Mouse (Mus musculus) intestine, embryonic 16.5 days (tissue): ENCODE results near the gene Rab14. TPM values are rescaled to one million over a fixed set of nuclear protein-coding genes. Genes with fewer than 3 reads are reported as not detected.

Source experiments
- ATAC-seq: fragments of 200-750 bp; cut with Nextera tagmentation; 2 replicates; pipeline ENCODE4 v1.8.0; 2017; ENCODE audit warnings: moderate TSS enrichment, moderate library complexity
- H3K27ac ChIP-seq: fragments of 300-500 bp; sonication (generic); 2 replicates; pipeline ENCODE4 v1.5.1; 2014; ENCODE audit warnings: mild to moderate bottlenecking, low read length
- H3K27me3 ChIP-seq: fragments of 300-500 bp; sonication (generic); replicated peaks from 2 replicates; pipeline ENCODE4 v1.6.1; 2014; ENCODE audit warnings: low read length, control low read depth, mixed read lengths; ENCODE audit not compliant: control insufficient read depth, insufficient read depth
- H3K36me3 ChIP-seq: fragments of 300-500 bp; sonication (generic); 2 replicates; pipeline ENCODE4 v1.6.1; 2014; ENCODE audit warnings: low read length, control low read depth; ENCODE audit not compliant: control insufficient read depth, insufficient read depth
- H3K4me1 ChIP-seq: fragments of 300-500 bp; sonication (generic); 2 replicates; pipeline ENCODE4 v1.6.1; 2014; ENCODE audit warnings: low read length, control low read depth, mixed read lengths; ENCODE audit not compliant: control insufficient read depth, insufficient read depth
- H3K4me2 ChIP-seq: fragments of 300-500 bp; sonication (generic); 2 replicates; pipeline ENCODE4 v1.6.1; 2014; ENCODE audit warnings: low read depth, low read length, control low read depth
- H3K4me3 ChIP-seq: fragments of 300-500 bp; sonication (generic); 2 replicates; pipeline ENCODE4 v1.5.1; 2014; ENCODE audit warnings: mild to moderate bottlenecking, low read length
- H3K9ac ChIP-seq: fragments of 300-500 bp; sonication (generic); 2 replicates; pipeline ENCODE4 v1.6.1; 2014; ENCODE audit warnings: low read depth, low read length
- H3K9me3 ChIP-seq: fragments of 300-500 bp; sonication (generic); 2 replicates; pipeline ENCODE4 v1.6.1; 2016; ENCODE audit warnings: low read length, control low read depth; ENCODE audit not compliant: control insufficient read depth
- WGBS: fragments of 180-500 bp; shearing (Covaris S2); extraction: QIAGEN DNeasy Blood & Tissue Kit; methylation state at CpG from one replicate; pipeline ENCODE4 v1.1.7; 2014; 5-methylcytosine and 5-hydroxymethylcytosine counted together
- polyA plus RNA-seq: library from polyadenylated mRNA; unstranded; fragments of >200 nt; fragmentation: Nextera tagmentation; extraction: Ambion mirVana; gene quantifications from 2 replicates; pipeline ENCODE4 v1.2.1, GENCODE M21; 2015

Gene Rab14
- polyA plus RNA-seq, 1 experiment from 2014 or later: 359 TPM

DNA sequence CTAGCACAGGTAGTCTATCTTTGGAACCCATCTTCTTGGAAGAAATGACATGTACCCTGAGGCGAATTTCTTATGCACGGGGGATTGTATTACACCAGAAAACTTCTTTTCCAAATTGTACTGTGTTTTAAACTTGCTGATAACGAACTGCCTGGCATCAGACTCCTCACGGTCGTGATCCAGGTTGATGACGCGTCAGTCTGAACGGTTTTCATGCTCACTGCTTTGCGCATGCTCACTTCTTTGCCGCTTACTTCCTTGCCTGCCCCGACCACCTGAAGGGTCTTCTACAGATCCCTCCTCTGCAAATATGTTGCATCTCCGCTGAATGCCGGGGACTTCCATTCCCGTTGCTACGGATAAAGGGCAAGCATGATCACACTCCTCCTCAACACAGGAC, 23.4 kb upstream of the Rab14 start:
- H3K27ac ChIP-seq: no peak overlapping the region
- ATAC-seq: no peak
- no peaks in the 10 kb centered on the region for H3K27me3 ChIP-seq
- H3K4me2 ChIP-seq: no peak overlapping the region
- no peak overlapping the region for H3K4me3 ChIP-seq
- no peaks in the 10 kb centered on the region for H3K9me3 ChIP-seq
- H3K4me1 ChIP-seq: no peaks in the 10 kb centered on the region
- no peak overlapping the region for H3K9ac ChIP-seq
- no peaks in the 10 kb centered on the region for H3K36me3 ChIP-seq
- WGBS: 93% methylated on average over 15 of the region's 15 CpGs

DNA sequence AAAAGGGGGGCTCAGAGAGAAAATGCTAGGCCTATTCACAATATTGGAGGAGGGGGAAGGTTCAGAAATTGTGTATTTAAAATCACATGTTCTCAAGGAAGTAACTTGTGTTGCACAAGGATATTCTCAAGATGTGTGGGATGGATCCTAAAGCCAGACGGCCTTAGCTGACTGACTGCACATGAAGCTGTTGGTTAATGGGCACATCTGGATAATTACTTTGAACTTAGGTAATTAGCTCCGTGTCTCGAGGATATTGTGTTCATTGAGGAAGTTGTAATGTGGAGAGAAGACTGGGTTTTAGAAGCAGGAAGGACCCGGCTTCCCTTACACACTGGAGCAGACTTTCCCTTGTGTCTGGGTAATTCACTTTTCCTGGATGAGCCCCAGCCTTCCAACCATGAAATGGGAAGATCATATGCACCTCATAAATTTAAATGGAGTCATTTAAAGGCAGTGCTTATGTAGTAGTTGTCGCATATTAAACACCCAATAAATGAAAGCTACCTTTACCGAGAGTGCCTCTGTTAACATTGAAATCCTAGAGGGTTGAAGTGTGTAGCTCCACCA, 22.0 kb upstream of the Rab14 start:
- no peak overlapping the region for H3K4me2 ChIP-seq
- WGBS: 65% methylated on average over 6 of the region's 6 CpGs
- no peak overlapping the region for H3K4me3 ChIP-seq
- no peak for ATAC-seq
- no peaks in the 10 kb centered on the region for H3K4me1 ChIP-seq
- no peaks in the 10 kb centered on the region for H3K9me3 ChIP-seq
- no peaks in the 10 kb centered on the region for H3K36me3 ChIP-seq
- H3K27me3 ChIP-seq: no peaks in the 10 kb centered on the region
- H3K27ac ChIP-seq: no peak overlapping the region
- no peak overlapping the region for H3K9ac ChIP-seq

DNA sequence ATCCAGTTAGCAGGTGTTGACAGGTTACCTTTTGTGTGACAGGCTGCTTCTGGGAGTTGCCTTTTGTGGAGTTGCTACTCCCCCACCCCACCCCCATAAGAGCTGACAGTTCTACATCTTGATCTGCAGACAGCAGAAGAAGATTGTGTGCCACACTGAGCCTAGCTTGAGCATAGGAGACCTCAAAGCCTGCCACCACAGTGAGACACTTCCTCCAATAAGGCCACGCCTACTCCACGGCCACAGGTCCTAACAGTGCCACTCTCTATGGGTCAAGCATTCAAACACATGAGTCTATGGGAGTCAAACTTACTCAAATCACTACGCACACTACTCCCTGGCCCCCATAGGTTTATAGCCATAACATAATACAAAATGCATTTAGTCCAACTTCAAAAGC, 17.8 kb upstream of the Rab14 start:
- H3K4me1 ChIP-seq: no peaks in the 10 kb centered on the region; the same call in 1 of the 2 replicates
- no peak for ATAC-seq
- no peak overlapping the region for H3K4me3 ChIP-seq
- no peaks in the 10 kb centered on the region for H3K9me3 ChIP-seq
- H3K4me2 ChIP-seq: no peak overlapping the region
- H3K36me3 ChIP-seq: no peaks in the 10 kb centered on the region
- H3K9ac ChIP-seq: no peak overlapping the region
- no peak overlapping the region for H3K27ac ChIP-seq
- no peaks in the 10 kb centered on the region for H3K27me3 ChIP-seq
- WGBS: 91% methylated on average over 3 of the region's 3 CpGs

DNA sequence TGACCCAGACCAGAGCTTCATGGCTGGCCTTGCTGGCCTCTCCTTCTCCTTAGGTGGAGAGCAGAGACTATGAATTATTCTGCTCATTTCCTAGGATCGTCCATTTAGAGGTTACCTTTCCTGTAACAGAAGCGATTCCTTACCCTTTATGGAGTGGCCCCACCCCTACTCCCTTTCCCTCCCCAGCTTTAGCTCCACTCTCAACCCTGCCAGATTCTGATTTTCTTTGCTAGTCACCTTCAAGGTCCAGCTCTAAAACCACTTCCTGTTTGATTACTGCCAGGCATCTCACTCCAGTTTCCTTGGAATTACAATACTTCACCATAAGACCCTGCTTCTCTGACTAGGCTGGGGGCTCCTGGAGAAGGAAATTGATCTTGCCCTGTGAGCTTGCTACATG, 15.8 kb upstream of the Rab14 start:
- Histone ChIP-seq H3K4me1 (peaks cover 3% of the 10 kb centered on the region), H3K9me3 (no peaks in the 10 kb centered on the region), H3K9ac (no peak overlapping the region), H3K4me3 (no peak overlapping the region), H3K27me3 (no peaks in the 10 kb centered on the region), H3K4me2 (no peak overlapping the region), H3K27ac (no peak overlapping the region), H3K36me3 (no peaks in the 10 kb centered on the region)
- no peak for ATAC-seq
- WGBS: 83% methylated on average over 2 of the region's 2 CpGs

DNA sequence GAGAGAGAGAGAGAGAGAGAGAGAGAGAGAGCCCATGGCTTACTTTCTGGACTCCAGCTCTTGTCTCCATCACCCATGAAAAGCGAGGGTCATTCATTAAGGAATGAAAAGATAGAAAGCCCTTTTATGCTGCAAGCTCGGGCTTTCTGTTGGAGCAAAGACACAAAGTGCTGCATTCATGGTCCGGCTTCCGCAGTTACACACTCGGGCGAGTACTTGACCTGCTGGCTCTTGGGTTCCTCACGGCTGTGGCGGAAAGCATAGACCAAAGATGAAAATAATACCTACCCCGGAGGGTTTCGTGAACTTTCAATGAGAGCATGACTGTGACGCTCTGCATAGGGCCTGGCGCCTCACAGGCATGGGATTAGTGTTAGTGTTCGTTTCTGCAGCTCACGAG, 14.4 kb upstream of the Rab14 start:
- no peak for ATAC-seq
- WGBS: 73% methylated on average over 14 of the region's 14 CpGs
- H3K36me3 ChIP-seq: no peaks in the 10 kb centered on the region
- H3K4me3 ChIP-seq: no peak overlapping the region
- H3K4me1 ChIP-seq: peaks cover 3% of the 10 kb centered on the region
- no peaks in the 10 kb centered on the region for H3K9me3 ChIP-seq
- H3K4me2 ChIP-seq: no peak overlapping the region
- no peak overlapping the region for H3K9ac ChIP-seq
- H3K27ac ChIP-seq: no peak overlapping the region
- no peaks in the 10 kb centered on the region for H3K27me3 ChIP-seq

DNA sequence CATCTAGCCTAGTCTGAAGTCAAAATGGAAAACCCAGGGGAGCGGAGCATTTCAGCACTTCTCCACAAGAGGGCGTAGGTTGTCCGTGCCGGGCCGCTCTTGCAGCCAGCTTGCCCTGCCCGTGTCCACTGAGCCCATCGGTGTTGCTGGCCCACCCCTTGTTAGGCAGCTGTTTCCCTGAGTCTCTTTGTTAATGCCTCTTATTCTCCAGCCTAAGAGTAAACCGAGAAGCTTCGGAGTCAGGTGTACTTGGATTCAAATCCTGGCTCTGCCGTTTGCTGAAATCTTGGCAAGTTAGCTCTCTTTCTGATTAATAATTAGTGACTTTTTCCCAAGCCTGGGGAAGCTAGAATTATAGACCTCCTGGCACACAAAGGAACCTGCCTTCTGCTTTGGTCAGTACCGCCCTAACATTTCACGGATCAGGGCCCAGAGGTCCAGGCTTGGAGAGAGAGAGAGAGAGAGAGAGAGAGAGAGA, 14.0 kb upstream of the Rab14 start:
- 5% methylated on average over 12 of the region's 12 CpGs for WGBS
- H3K27ac ChIP-seq: no peak overlapping the region
- peaks cover 3% of the 10 kb centered on the region for H3K4me1 ChIP-seq
- H3K4me3 ChIP-seq: peak overlapping the region; percentile 23
- H3K27me3 ChIP-seq: no peaks in the 10 kb centered on the region
- peak overlapping the region; percentile 30; the same call in 1 of the 2 replicates for H3K9ac ChIP-seq
- ATAC-seq: peak; percentile 26; the same call in 1 of the 2 replicates
- H3K36me3 ChIP-seq: no peaks in the 10 kb centered on the region
- H3K9me3 ChIP-seq: no peaks in the 10 kb centered on the region
- H3K4me2 ChIP-seq: peak overlapping the region; percentile 43

DNA sequence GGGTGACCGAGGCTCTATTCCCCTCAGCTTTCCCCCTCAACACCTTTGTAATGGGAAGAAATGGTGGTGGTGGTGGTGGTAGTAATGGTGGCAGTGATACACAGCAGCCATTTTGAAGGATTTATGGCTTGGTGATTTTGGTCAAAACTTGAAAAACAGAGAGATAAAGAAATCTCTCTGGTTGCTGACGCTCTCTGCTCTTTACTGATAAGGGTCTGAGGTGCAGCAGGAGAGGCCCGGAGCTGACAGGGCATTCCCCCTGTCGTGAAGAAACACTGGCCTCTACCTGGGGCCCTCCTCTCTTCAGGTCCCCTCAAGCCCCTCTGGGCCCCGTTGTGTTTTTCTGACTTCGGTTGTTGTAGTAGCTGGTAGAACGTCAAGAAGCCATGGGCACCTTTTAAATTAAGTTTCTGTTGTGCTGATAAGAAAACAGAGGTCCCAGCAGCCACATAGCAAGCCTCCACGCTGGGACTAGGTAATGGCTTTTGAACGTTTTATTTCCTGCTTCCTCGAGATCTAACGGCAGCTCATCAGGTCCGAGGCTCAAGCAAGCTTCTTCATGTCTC, 12.5 kb upstream of the Rab14 start:
- Histone ChIP-seq H3K4me3 (no peak overlapping the region), H3K9me3 (no peaks in the 10 kb centered on the region), H3K36me3 (no peaks in the 10 kb centered on the region), H3K4me1 (peaks cover 3% of the 10 kb centered on the region), H3K27me3 (no peaks in the 10 kb centered on the region), H3K9ac (no peak overlapping the region), H3K27ac (peak overlapping the region; percentile 16; the same call in 1 of the 2 replicates), H3K4me2 (no peak overlapping the region)
- ATAC-seq: peak; percentile 61
- 57% methylated on average over 12 of the region's 12 CpGs for WGBS

DNA sequence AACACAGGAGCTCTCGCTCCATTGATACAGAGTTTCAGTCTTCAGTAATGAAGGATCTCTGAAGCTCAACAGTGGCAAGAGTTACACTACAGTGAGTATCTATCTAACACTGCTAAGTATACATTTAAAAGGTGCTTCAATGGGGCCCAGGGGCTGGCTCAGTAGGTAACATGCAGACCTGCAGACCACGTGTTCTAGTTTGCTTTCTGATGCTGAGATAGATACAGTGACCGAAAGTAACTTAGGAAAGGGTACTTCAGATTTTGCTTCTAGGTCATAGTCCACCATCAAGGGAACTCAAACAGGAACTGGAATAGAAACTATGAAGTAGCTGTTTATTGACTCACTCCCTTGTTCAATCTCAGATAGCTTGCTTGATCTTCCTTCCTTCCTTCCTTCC, 10.8 kb upstream of the Rab14 start:
- 68% methylated on average over 3 of the region's 3 CpGs for WGBS
- Histone ChIP-seq H3K4me2 (no peak overlapping the region), H3K36me3 (no peaks in the 10 kb centered on the region), H3K27ac (peak overlapping the region; percentile 64; the same call in 1 of the 2 replicates), H3K9me3 (no peaks in the 10 kb centered on the region), H3K4me3 (no peak overlapping the region), H3K4me1 (peaks cover 3% of the 10 kb centered on the region), H3K27me3 (no peaks in the 10 kb centered on the region), H3K9ac (no peak overlapping the region)
- peak; percentile 67 for ATAC-seq

DNA sequence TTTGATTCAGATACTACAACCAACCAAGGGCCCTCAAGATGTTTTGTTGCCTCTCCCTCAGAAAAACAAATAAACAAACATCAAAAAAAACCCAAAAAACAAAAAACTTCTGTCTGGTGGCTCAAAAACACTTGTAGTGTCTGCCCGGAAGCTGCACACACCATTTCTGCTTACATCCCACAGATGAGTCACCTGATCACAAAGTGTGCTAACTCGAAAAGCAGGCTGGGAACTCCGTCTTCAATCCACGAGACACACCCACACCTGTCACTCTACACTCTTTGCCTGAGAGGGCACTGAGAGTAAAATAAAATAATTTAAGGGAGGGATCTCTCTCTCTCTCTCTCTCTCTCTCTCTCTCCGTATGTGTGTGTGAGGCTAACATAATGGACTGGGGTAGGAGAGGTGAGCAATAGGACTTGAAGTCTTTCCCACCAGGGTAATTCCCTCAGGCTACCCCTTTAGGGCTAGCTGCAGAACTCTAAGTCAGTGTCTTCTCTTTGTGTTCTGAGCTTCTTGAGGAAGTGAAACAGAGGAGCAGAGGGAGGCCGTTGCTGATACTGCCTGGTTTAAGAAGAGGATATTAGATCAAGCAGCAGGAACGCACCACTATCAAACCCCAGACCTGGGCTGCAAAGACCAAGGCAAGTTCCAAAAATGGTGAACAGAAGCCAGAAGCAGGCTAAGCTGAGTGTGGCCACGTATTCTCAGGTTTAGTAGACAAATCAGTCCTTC, 8.2 kb upstream of the Rab14 start:
- Histone ChIP-seq H3K27me3 (no peaks in the 10 kb centered on the region), H3K9ac (no peak overlapping the region), H3K4me3 (no peak overlapping the region), H3K36me3 (no peaks in the 10 kb centered on the region), H3K9me3 (no peaks in the 10 kb centered on the region), H3K27ac (no peak overlapping the region), H3K4me2 (no peak overlapping the region), H3K4me1 (peaks cover 3% of the 10 kb centered on the region; the same call in 1 of the 2 replicates)
- no peak for ATAC-seq
- WGBS: 66% methylated on average over 8 of the region's 8 CpGs
